Mouse (Mus musculus) stomach, postnatal 0 days (tissue): ENCODE data around the gene Casp9. TPM values are rescaled to one million over a fixed set of nuclear protein-coding genes. Genes with fewer than 3 reads are reported as not detected.

Experiments
- ATAC-seq: fragments of 200-750 bp; cut with Nextera tagmentation; 2 replicates; pipeline ENCODE4 v1.8.0; 2017; ENCODE audit not compliant: low FRiP score, low TSS enrichment
- DNase-seq: peaks from one replicate; pipeline ENCODE4 v3.0.0-alpha.2; 2016; ENCODE audit warnings: low spot score
- H3K27ac ChIP-seq: fragments of 300-500 bp; sonication (generic); replicated peaks from 2 replicates; pipeline ENCODE4 v1.5.1; 2014; ENCODE audit warnings: mild to moderate bottlenecking, control low read depth
- H3K27me3 ChIP-seq: fragments of 300-500 bp; sonication (generic); 2 replicates; pipeline ENCODE4 v1.6.1; 2014; ENCODE audit warnings: low read length; ENCODE audit not compliant: control insufficient read depth, insufficient read depth
- H3K36me3 ChIP-seq: fragments of 300-500 bp; sonication (generic); 2 replicates; pipeline ENCODE4 v1.6.1; 2014; ENCODE audit warnings: low read length, mixed read lengths; ENCODE audit not compliant: control insufficient read depth, insufficient read depth
- H3K4me1 ChIP-seq: fragments of 300-500 bp; sonication (generic); replicated peaks from 2 replicates; pipeline ENCODE4 v1.6.1; 2014; ENCODE audit warnings: antibody characterized with exemption; ENCODE audit not compliant: control insufficient read depth, insufficient read depth
- H3K4me2 ChIP-seq: fragments of 300-500 bp; sonication (generic); replicated peaks from 2 replicates; pipeline ENCODE4 v1.6.1; 2014; ENCODE audit warnings: low read depth, mild to moderate bottlenecking, control low read depth, moderate library complexity
- H3K4me3 ChIP-seq: fragments of 300-500 bp; sonication (generic); 2 replicates; pipeline ENCODE4 v1.5.1; 2014; ENCODE audit warnings: low read depth, low read length, control low read depth
- H3K9ac ChIP-seq: fragments of 300-500 bp; sonication (generic); 2 replicates; pipeline ENCODE4 v1.6.1; 2014; ENCODE audit warnings: mild to moderate bottlenecking, low read length, control low read depth, mixed read lengths
- H3K9me3 ChIP-seq: fragments of 300-500 bp; sonication (generic); 2 replicates; pipeline ENCODE4 v1.6.1; 2016; ENCODE audit warnings: low read length; ENCODE audit not compliant: control insufficient read depth
- CTCF ChIP-seq: IDR thresholded peaks from 2 replicates; pipeline ENCODE4 v1.5.1; 2016; ENCODE audit warnings: antibody characterized with exemption, low read depth, mild to moderate bottlenecking, moderate library complexity
- EP300 ChIP-seq: optimal IDR thresholded peaks from 2 replicates; pipeline ENCODE3; 2016; ENCODE audit warnings: antibody characterized with exemption
- WGBS: fragments of 180-500 bp; shearing (Covaris S2); extraction: QIAGEN DNeasy Blood & Tissue Kit; methylation state at CpG from one replicate; pipeline ENCODE4 v1.1.7; 2014; 5-methylcytosine and 5-hydroxymethylcytosine counted together
- polyA plus RNA-seq: library from polyadenylated mRNA; unstranded; fragments of >200 nt; fragmentation: Nextera tagmentation; extraction: Ambion mirVana; gene quantifications from 2 replicates; pipeline ENCODE4 v1.2.1, GENCODE M21; 2015

The Casp9 gene
- polyA plus RNA-seq, 1 experiment from 2014 or later: 9.8 TPM

DNA sequence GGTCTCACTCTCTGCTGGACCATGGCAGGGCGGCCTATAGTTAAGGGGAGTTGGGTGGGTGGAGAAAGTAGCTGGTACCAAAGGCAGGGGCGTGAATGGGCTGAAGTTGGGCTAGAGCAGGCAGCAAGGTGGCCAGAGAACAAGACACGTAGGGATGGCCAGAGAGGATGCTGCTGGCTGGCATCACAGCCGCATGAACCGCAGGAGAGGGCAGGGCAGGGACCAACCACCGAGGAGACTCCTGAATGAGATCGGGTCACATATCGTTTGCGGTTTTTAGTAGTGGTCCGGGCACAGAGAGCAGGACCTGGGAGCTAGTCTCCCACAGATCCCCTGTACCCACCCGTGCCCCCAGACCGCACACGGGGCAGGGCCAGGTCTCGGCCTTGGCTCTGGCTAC, 65.9 kb downstream of the Casp9 start:
- WGBS: 97% methylated on average over 14 of the region's 14 CpGs
- no peak overlapping the region for H3K27ac ChIP-seq
- no peaks in the 10 kb centered on the region for H3K4me1 ChIP-seq
- no peak for ATAC-seq
- no peaks in the 10 kb centered on the region for H3K27me3 ChIP-seq
- H3K4me3 ChIP-seq: no peak overlapping the region
- no peak for TF ChIP-seq EP300
- H3K9ac ChIP-seq: no peak overlapping the region
- no peak for DNase-seq
- no peak overlapping the region for H3K4me2 ChIP-seq
- no peaks in the 10 kb centered on the region for H3K9me3 ChIP-seq
- H3K36me3 ChIP-seq: peaks cover 7% of the 10 kb centered on the region

DNA sequence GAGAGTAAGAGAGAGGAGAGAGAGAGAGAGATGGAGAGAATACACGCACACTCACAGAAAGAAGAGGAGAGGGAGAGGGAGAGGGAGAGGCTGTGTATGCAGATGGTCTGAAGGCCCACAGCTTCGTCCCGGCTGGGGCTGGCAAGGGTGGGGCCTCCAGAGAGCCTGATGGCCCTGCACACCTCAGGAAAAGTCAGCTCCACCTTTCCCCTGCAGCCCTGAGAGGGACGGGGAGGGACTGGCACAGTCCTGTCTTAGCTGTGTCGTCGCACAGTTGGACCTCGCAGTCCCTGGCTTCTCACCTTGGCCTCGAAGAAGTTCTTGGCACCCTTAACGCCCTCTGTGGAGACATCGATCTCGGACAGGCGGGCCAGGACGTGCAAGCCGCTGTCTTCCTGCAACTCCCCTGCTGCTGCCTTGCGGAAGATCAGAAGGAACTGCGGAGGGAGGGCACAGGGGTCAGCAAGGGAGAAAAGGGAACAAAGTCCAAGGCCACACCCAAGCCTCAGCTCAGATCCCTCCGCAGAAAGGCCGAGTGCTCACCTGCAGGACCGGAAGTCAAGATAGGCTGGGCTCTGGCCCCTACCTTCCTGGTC, 66.9 kb downstream of the Casp9 start:
- Histone ChIP-seq H3K9me3 (no peaks in the 10 kb centered on the region), H3K27ac (no peak overlapping the region; the same call in 1 of the 2 replicates), H3K4me3 (no peak overlapping the region), H3K4me2 (no peak overlapping the region), H3K9ac (no peak overlapping the region), H3K4me1 (no peaks in the 10 kb centered on the region), H3K27me3 (no peaks in the 10 kb centered on the region), H3K36me3 (peaks cover 7% of the 10 kb centered on the region)
- no peak for TF ChIP-seq CTCF
- no peak for TF ChIP-seq EP300
- ATAC-seq (peak; percentile 49), DNase-seq (peak; percentile 81)
- WGBS: 55% methylated on average over 19 of the region's 19 CpGs

DNA sequence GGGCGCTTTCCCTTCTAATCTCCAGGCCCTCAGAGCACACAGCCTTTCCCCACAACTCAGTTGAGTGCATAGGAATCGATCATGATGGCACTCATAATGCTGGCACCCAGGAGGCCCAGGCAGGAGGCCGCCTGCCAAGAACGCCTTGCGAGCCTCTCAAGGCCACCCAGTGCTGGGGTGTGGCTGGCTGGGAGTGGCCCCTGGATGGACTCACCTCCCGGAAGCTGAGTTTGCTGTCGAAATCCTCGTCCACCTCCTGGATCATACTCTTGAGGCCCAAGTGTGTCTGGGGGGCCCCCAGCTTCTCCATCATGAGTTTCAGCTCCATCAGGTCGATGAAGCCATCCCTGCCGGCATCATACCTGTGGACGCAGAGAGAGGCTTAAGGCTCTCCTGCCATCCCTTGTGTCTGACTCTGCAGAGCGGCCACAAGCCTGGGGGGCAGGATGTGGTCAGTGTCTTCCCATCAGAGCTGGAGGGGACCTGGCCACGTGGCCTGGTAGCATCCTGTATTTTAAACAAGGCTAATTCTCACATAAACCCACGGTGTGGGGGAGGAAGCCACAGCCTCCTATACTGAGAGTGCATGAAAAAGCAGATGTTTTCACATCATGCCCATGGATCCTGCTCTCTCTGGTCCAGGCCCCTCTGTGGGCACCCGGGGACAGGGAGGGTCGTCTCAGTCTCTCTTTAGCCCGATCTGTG, 68.3 kb downstream of the Casp9 start:
- no peaks in the 10 kb centered on the region for H3K27me3 ChIP-seq
- no peak overlapping the region for H3K9ac ChIP-seq
- H3K4me1 ChIP-seq: peaks cover under 1% of the 10 kb centered on the region; the same call in 1 of the 2 replicates
- DNase-seq: peak; percentile 70
- H3K4me2 ChIP-seq: no peak overlapping the region
- H3K27ac ChIP-seq: peak overlapping the region; percentile 46; the same call in 1 of the 2 replicates
- no peak overlapping the region for H3K4me3 ChIP-seq
- 81% methylated on average over 17 of the region's 17 CpGs for WGBS
- H3K9me3 ChIP-seq: no peaks in the 10 kb centered on the region
- H3K36me3 ChIP-seq: peaks cover 7% of the 10 kb centered on the region
- no peak for TF ChIP-seq CTCF
- no peak for TF ChIP-seq EP300
- peak; percentile 30 for ATAC-seq

DNA sequence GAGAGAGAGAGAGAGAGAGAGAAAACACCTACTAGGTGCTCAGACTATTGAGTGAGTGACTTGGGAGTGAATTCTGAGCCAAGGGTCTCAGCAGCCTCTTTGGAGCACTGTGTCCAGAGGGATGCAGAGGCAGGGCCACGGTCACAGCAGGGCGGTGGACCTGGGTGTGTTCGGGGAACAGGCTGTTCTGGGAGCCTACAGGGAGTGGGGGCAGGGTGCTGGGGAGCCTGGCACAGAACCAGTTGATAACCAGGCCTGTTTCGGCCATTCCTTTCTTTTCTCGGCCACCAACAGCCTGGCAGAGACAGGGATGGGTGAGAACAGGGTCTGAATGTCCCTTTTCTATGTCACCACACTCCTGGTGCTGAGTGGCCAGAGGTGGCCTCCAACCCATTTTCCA, 69.5 kb downstream of the Casp9 start:
- TF ChIP-seq EP300 (no peak), CTCF (no peak)
- H3K4me2 ChIP-seq: no peak overlapping the region
- no peak overlapping the region for H3K27ac ChIP-seq

DNA sequence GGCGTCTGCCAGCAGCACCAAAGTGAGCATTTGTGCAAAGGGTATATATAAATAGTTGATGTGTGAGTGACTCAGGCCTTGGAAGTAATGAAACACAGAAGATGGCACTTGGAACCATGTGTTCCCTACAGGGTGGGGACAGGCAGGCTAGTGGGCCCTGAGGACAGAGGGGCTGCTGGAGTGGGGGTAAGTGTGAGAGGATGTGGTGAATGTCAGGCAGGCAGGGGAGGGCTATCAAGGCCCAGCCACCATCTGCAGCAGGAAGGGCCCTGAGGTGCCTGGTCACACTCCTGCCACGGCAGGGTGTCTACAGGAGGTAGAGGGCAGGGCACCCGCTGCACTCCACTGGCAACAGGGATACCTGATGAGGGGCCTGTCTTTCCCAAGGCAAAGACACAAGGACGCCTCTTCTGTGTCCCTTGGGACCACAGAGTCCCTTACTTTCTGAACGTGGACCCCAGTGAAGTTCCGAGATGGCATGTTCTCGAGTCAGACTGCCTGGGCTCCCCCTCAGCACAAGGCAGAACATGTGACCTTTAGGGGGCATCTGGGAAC, 70.4 kb downstream of the Casp9 start:
- Histone ChIP-seq H3K9me3 (no peaks in the 10 kb centered on the region), H3K9ac (no peak overlapping the region), H3K4me2 (no peak overlapping the region), H3K4me1 (peaks cover 5% of the 10 kb centered on the region; the same call in 1 of the 2 replicates), H3K4me3 (no peak overlapping the region), H3K27me3 (no peaks in the 10 kb centered on the region), H3K36me3 (peaks cover 6% of the 10 kb centered on the region), H3K27ac (0 out of 2 replicates have a peak overlapping the region, but pooled peaks have one; percentile 30)
- DNase-seq: no peak
- WGBS: 83% methylated on average over 7 of the region's 7 CpGs
- no peak for ATAC-seq
- TF ChIP-seq CTCF (no peak), EP300 (no peak)

More for the DNA sequence above, 69.5 kb downstream of the Casp9 start:
- peak; percentile 73 for DNase-seq
- Histone ChIP-seq H3K27me3 (no peaks in the 10 kb centered on the region), H3K4me1 (peaks cover 5% of the 10 kb centered on the region; the same call in 1 of the 2 replicates), H3K9me3 (no peaks in the 10 kb centered on the region), H3K36me3 (peaks cover 7% of the 10 kb centered on the region), H3K4me3 (no peak overlapping the region), H3K9ac (no peak overlapping the region)
- peak; percentile 35; the same call in 1 of the 2 replicates for ATAC-seq
- 69% methylated on average over 5 of the region's 5 CpGs for WGBS

DNA sequence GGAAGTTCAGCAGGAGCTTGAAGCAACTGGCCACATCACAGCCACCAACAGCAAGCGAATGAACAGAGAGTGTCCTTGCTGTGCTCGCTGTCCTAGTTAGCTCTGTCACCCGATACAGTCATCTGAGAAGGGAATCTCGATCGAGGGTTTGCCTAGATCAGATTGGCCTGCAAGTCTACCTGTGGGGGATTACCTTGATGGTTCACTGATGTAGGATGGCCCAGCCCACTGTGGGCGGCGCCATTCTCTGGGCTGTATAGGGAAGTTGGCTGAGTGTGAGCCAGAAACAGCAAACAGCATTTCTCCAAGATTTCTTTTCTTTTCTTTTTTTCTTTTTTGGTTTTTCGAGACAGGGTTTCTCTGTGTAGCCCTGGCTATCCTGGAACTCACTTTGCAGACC, 71.1 kb downstream of the Casp9 start:
- ATAC-seq (no peak), DNase-seq (no peak)
- Histone ChIP-seq H3K27me3 (no peaks in the 10 kb centered on the region), H3K4me1 (peaks cover 7% of the 10 kb centered on the region; the same call in 1 of the 2 replicates), H3K27ac (no peak overlapping the region), H3K4me2 (no peak overlapping the region), H3K9me3 (no peaks in the 10 kb centered on the region), H3K36me3 (peaks cover 4% of the 10 kb centered on the region), H3K9ac (no peak overlapping the region), H3K4me3 (no peak overlapping the region)
- 97% methylated on average over 8 of the region's 8 CpGs for WGBS
- TF ChIP-seq CTCF (no peak), EP300 (no peak)
